Mouse (Mus musculus) limb, embryonic 14.5 days (tissue): ENCODE results near the gene Coasy. TPM values are rescaled to one million over a fixed set of nuclear protein-coding genes. Genes with fewer than 3 reads are reported as not detected.

Experiments used
- ATAC-seq: fragments of 200-750 bp; cut with Nextera tagmentation; 2 replicates; pipeline ENCODE4 v1.8.0; 2017; ENCODE audit warnings: low read depth, moderate number of reproducible peaks, moderate TSS enrichment; ENCODE audit not compliant: low FRiP score
- DNase-seq: peaks from one replicate; pipeline ENCODE4 v3.0.0-alpha.2; 2015; ENCODE audit warnings: low spot score
- H3K27ac ChIP-seq: fragments of 300-500 bp; sonication (generic); replicated peaks from 2 replicates; pipeline ENCODE4 v1.5.1; 2014; ENCODE audit warnings: low read depth, mild to moderate bottlenecking, low read length, moderate library complexity, mixed read lengths
- H3K27me3 ChIP-seq: fragments of 300-500 bp; sonication (generic); 2 replicates; pipeline ENCODE4 v1.6.1; 2014; ENCODE audit warnings: low read length, mixed read lengths; ENCODE audit not compliant: control insufficient read depth, insufficient read depth
- H3K36me3 ChIP-seq: fragments of 300-500 bp; sonication (generic); 2 replicates; pipeline ENCODE4 v1.6.1; 2014; ENCODE audit warnings: mild to moderate bottlenecking, low read length, moderate library complexity, mixed read lengths; ENCODE audit not compliant: control insufficient read depth, insufficient read depth
- H3K4me1 ChIP-seq: fragments of 300-500 bp; sonication (generic); 2 replicates; pipeline ENCODE4 v1.6.1; 2014; ENCODE audit warnings: antibody characterized with exemption, low read length, mixed read lengths; ENCODE audit not compliant: control insufficient read depth, insufficient read depth
- H3K4me2 ChIP-seq: fragments of 300-500 bp; sonication (generic); replicated peaks from 2 replicates; pipeline ENCODE4 v1.6.1; 2014; ENCODE audit warnings: low read depth, mild to moderate bottlenecking, low read length, moderate library complexity; ENCODE audit not compliant: severe bottlenecking
- H3K4me3 ChIP-seq: fragments of 300-500 bp; sonication (generic); replicated peaks from 2 replicates; pipeline ENCODE4 v1.5.1; 2014; ENCODE audit warnings: low read length
- H3K9ac ChIP-seq: fragments of 300-500 bp; sonication (generic); 2 replicates; pipeline ENCODE4 v1.6.1; 2014; ENCODE audit warnings: mild to moderate bottlenecking, low read depth, low read length, moderate library complexity; ENCODE audit not compliant: severe bottlenecking
- H3K9me3 ChIP-seq: fragments of 300-500 bp; sonication (generic); 2 replicates; pipeline ENCODE4 v1.6.1; 2016; ENCODE audit warnings: low read length; ENCODE audit not compliant: control insufficient read depth
- POLR2A ChIP-seq: fragments of 200-500 bp; IDR thresholded peaks from 2 replicates; pipeline ENCODE4 v1.8.0; 2012; ENCODE audit warnings: inconsistent platforms, mild to moderate bottlenecking, moderate library complexity, borderline replicate concordance; ENCODE audit not compliant: insufficient read depth, insufficient read length; ENCODE audit errors: extremely low read depth
- WGBS: fragments of 180-500 bp; shearing (Covaris S2); extraction: QIAGEN DNeasy Blood & Tissue Kit; methylation state at CpG from one replicate; pipeline ENCODE4 v1.1.7; 2014; 5-methylcytosine and 5-hydroxymethylcytosine counted together
- polyA plus RNA-seq, 2 experiments: library from polyadenylated mRNA; depleted of rRNA in 1 of 2; stranded (reverse) in 1 of 2; unstranded in 1 of 2; fragments of >200 nt; fragmentation: Nextera tagmentation in 1 of 2; extraction: Ambion mirVana in 1 of 2; gene quantifications; 2 replicates each; pipeline versions ENCODE4 v1.2.1 to v1.2.3; 2012 to 2014

Gene Coasy
- polyA plus RNA-seq, 2 experiments = 43.3 to 49.1 TPM

- WGBS = 69% methylated on average over 12 of the region's 12 CpGs
- no peak for DNase-seq
- Histone ChIP-seq H3K4me3 (no peak overlapping the region), H3K27me3 (no peaks in the 10 kb centered on the region), H3K9me3 (no peaks in the 10 kb centered on the region), H3K9ac (no peak overlapping the region), H3K4me2 (no peak overlapping the region), H3K36me3 (no peaks in the 10 kb centered on the region), H3K27ac (no peak overlapping the region), H3K4me1 (no peaks in the 10 kb centered on the region)
- ATAC-seq = no peak
- TF ChIP-seq POLR2A = no peak
Observed at GRCm38 (mm10) chr11:101133037-101133436, 50.7 kb downstream of the Coasy start.

GRCm38 (mm10) chr11:101134217-101134865, 52.0 kb downstream of the Coasy start:
- no peak for TF ChIP-seq POLR2A

More at GRCm38 (mm10) chr11:101134217-101134865, 52.0 kb downstream of the Coasy start:
- no peaks in the 10 kb centered on the region for H3K9me3 ChIP-seq
- ATAC-seq = no peak
- no peak overlapping the region for H3K4me3 ChIP-seq
- H3K36me3 ChIP-seq = no peaks in the 10 kb centered on the region
- 81% methylated on average over 13 of the region's 13 CpGs for WGBS
- H3K4me1 ChIP-seq = no peaks in the 10 kb centered on the region
- no peak overlapping the region for H3K4me2 ChIP-seq
- no peaks in the 10 kb centered on the region for H3K27me3 ChIP-seq
- no peak overlapping the region for H3K27ac ChIP-seq
- no peak for DNase-seq
- no peak overlapping the region for H3K9ac ChIP-seq

Other genes starting within 250 kb of the Coasy start
- 24.4 and 27.0 TPM in 2 replicates for gene Stat5b, start 231.8 kb upstream of the Coasy start, polyA plus RNA-seq (2012; rRNA removed)
- gene Stat5b, start 231.8 kb upstream of the Coasy start, polyA plus RNA-seq (2014; fragmentation: Nextera tagmentation; extraction: Ambion mirVana) = 21.9 and 22.1 TPM in 2 replicates
- 8.0 and 11.3 TPM in 2 replicates for gene Stat5a, start 223.2 kb upstream of the Coasy start, polyA plus RNA-seq (2012; rRNA removed)
- gene Stat5a, start 223.2 kb upstream of the Coasy start, polyA plus RNA-seq (2014; fragmentation: Nextera tagmentation; extraction: Ambion mirVana) = 5.3 and 7.8 TPM in 2 replicates
- 56.1 and 66.2 TPM in 2 replicates for gene Stat3, start 143.0 kb upstream of the Coasy start, polyA plus RNA-seq (2012; rRNA removed)
- gene Stat3, start 143.0 kb upstream of the Coasy start, polyA plus RNA-seq (2014; fragmentation: Nextera tagmentation; extraction: Ambion mirVana) = 63.0 and 65.9 TPM in 2 replicates
- 81.3 and 96.8 TPM in 2 replicates for gene Cavin1, start 111.7 kb upstream of the Coasy start, polyA plus RNA-seq (2012; rRNA removed)
- gene Cavin1, start 111.7 kb upstream of the Coasy start, polyA plus RNA-seq (2014; fragmentation: Nextera tagmentation; extraction: Ambion mirVana) = 128 and 135 TPM in 2 replicates
- gene Atp6v0a1, start 73.1 kb upstream of the Coasy start, polyA plus RNA-seq (2012; rRNA removed) = 60.9 and 72.8 TPM in 2 replicates
- gene Atp6v0a1, start 73.1 kb upstream of the Coasy start, polyA plus RNA-seq (2014; fragmentation: Nextera tagmentation; extraction: Ambion mirVana) = 31.8 and 32.7 TPM in 2 replicates
- gene Naglu, start 12.6 kb upstream of the Coasy start, polyA plus RNA-seq (2012; rRNA removed) = 12.8 and 18.5 TPM in 2 replicates
- 9.8 and 10.3 TPM in 2 replicates for gene Naglu, start 12.6 kb upstream of the Coasy start, polyA plus RNA-seq (2014; fragmentation: Nextera tagmentation; extraction: Ambion mirVana)
- gene Hsd17b1, start 4.2 kb upstream of the Coasy start, polyA plus RNA-seq (2012; rRNA removed) = 0.23 and 0.42 TPM in 2 replicates
- gene Hsd17b1, start 4.2 kb upstream of the Coasy start, polyA plus RNA-seq (2014; fragmentation: Nextera tagmentation; extraction: Ambion mirVana) = not detected in 2 replicates
- gene Mlx, start 4.7 kb downstream of the Coasy start, polyA plus RNA-seq (2012; rRNA removed) = 40.2 and 61.6 TPM in 2 replicates
- gene Mlx, start 4.7 kb downstream of the Coasy start, polyA plus RNA-seq (2014; fragmentation: Nextera tagmentation; extraction: Ambion mirVana) = 42.4 and 44.4 TPM in 2 replicates
- 15.7 and 24.3 TPM in 2 replicates for gene Psmc3ip, start 12.9 kb downstream of the Coasy start, polyA plus RNA-seq (2012; rRNA removed)
- 32.9 and 36.5 TPM in 2 replicates for gene Psmc3ip, start 12.9 kb downstream of the Coasy start, polyA plus RNA-seq (2014; fragmentation: Nextera tagmentation; extraction: Ambion mirVana)
- gene Retreg3, start 37.3 kb downstream of the Coasy start, polyA plus RNA-seq (2012; rRNA removed) = 53.6 and 65.4 TPM in 2 replicates
- 11.3 and 12.7 TPM in 2 replicates for gene Retreg3, start 37.3 kb downstream of the Coasy start, polyA plus RNA-seq (2014; fragmentation: Nextera tagmentation; extraction: Ambion mirVana)
- 32.4 and 36.8 TPM in 2 replicates for gene Tubg1, start 37.4 kb downstream of the Coasy start, polyA plus RNA-seq (2012; rRNA removed)
- gene Tubg1, start 37.4 kb downstream of the Coasy start, polyA plus RNA-seq (2014; fragmentation: Nextera tagmentation; extraction: Ambion mirVana) = 52.5 and 52.7 TPM in 2 replicates
- gene Tubg2, start 73.3 kb downstream of the Coasy start, polyA plus RNA-seq (2012; rRNA removed) = 6.2 and 7.3 TPM in 2 replicates
- gene Tubg2, start 73.3 kb downstream of the Coasy start, polyA plus RNA-seq (2014; fragmentation: Nextera tagmentation; extraction: Ambion mirVana) = 7.1 and 8.0 TPM in 2 replicates
- 1.5 and 2.1 TPM in 2 replicates for gene Cntnap1, start 88.0 kb downstream of the Coasy start, polyA plus RNA-seq (2012; rRNA removed)
- gene Cntnap1, start 88.0 kb downstream of the Coasy start, polyA plus RNA-seq (2014; fragmentation: Nextera tagmentation; extraction: Ambion mirVana) = 0.56 and 0.64 TPM in 2 replicates
- gene Plekhh3, start 88.8 kb downstream of the Coasy start, polyA plus RNA-seq (2012; rRNA removed) = 17.4 and 20.6 TPM in 2 replicates
- 19.6 and 20.5 TPM in 2 replicates for gene Plekhh3, start 88.8 kb downstream of the Coasy start, polyA plus RNA-seq (2014; fragmentation: Nextera tagmentation; extraction: Ambion mirVana)
- gene Ccr10, start 92.9 kb downstream of the Coasy start, polyA plus RNA-seq (2012; rRNA removed) = 0.09 and 0.17 TPM in 2 replicates
- 0.11 and 0.41 TPM in 2 replicates for gene Ccr10, start 92.9 kb downstream of the Coasy start, polyA plus RNA-seq (2014; fragmentation: Nextera tagmentation; extraction: Ambion mirVana)
- 28.3 and 28.4 TPM in 2 replicates for gene Ezh1, start 143.9 kb downstream of the Coasy start, polyA plus RNA-seq (2012; rRNA removed)
- gene Ezh1, start 143.9 kb downstream of the Coasy start, polyA plus RNA-seq (2014; fragmentation: Nextera tagmentation; extraction: Ambion mirVana) = 14.4 and 17.0 TPM in 2 replicates
- 89.4 and 108 TPM in 2 replicates for gene Ramp2, start 163.5 kb downstream of the Coasy start, polyA plus RNA-seq (2012; rRNA removed)
- 98.9 and 104 TPM in 2 replicates for gene Ramp2, start 163.5 kb downstream of the Coasy start, polyA plus RNA-seq (2014; fragmentation: Nextera tagmentation; extraction: Ambion mirVana)
- gene Vps25, start 171.1 kb downstream of the Coasy start, polyA plus RNA-seq (2012; rRNA removed) = 70.3 and 71.7 TPM in 2 replicates
- 120 and 124 TPM in 2 replicates for gene Vps25, start 171.1 kb downstream of the Coasy start, polyA plus RNA-seq (2014; fragmentation: Nextera tagmentation; extraction: Ambion mirVana)
- 14.9 and 18.4 TPM in 2 replicates for gene Wnk4, start 178.0 kb downstream of the Coasy start, polyA plus RNA-seq (2012; rRNA removed)
- gene Wnk4, start 178.0 kb downstream of the Coasy start, polyA plus RNA-seq (2014; fragmentation: Nextera tagmentation; extraction: Ambion mirVana) = 9.9 and 10.7 TPM in 2 replicates
- gene Cntd1, start 196.4 kb downstream of the Coasy start, polyA plus RNA-seq (2012; rRNA removed) = 1.1 and 1.6 TPM in 2 replicates
- 0.61 and 0.93 TPM in 2 replicates for gene Cntd1, start 196.4 kb downstream of the Coasy start, polyA plus RNA-seq (2014; fragmentation: Nextera tagmentation; extraction: Ambion mirVana)
- gene Coa3, start 196.5 kb downstream of the Coasy start, polyA plus RNA-seq (2012; rRNA removed) = 110 and 183 TPM in 2 replicates
- 182 and 187 TPM in 2 replicates for gene Coa3, start 196.5 kb downstream of the Coasy start, polyA plus RNA-seq (2014; fragmentation: Nextera tagmentation; extraction: Ambion mirVana)
- 86.5 and 100 TPM in 2 replicates for gene Becn1, start 219.7 kb downstream of the Coasy start, polyA plus RNA-seq (2012; rRNA removed)
- gene Becn1, start 219.7 kb downstream of the Coasy start, polyA plus RNA-seq (2014; fragmentation: Nextera tagmentation; extraction: Ambion mirVana) = 118 and 135 TPM in 2 replicates
- gene Psme3, start 233.6 kb downstream of the Coasy start, polyA plus RNA-seq (2012; rRNA removed) = 128 and 142 TPM in 2 replicates
- gene Psme3, start 233.6 kb downstream of the Coasy start, polyA plus RNA-seq (2014; fragmentation: Nextera tagmentation; extraction: Ambion mirVana) = 105 TPM in 2 replicates
- gene Aoc2, start 242.5 kb downstream of the Coasy start, polyA plus RNA-seq (2012; rRNA removed) = 6.2 and 8.2 TPM in 2 replicates
- gene Aoc2, start 242.5 kb downstream of the Coasy start, polyA plus RNA-seq (2014; fragmentation: Nextera tagmentation; extraction: Ambion mirVana) = 0.84 and 0.86 TPM in 2 replicates
- 3.1 TPM in 2 replicates for gene Aoc3, start 248.0 kb downstream of the Coasy start, polyA plus RNA-seq (2012; rRNA removed)
- gene Aoc3, start 248.0 kb downstream of the Coasy start, polyA plus RNA-seq (2014; fragmentation: Nextera tagmentation; extraction: Ambion mirVana) = 0.68 and 1.0 TPM in 2 replicates